Mouse (Mus musculus) ES-E14 (cell line): Measurements from ENCODE around the gene Masp2. TPM values are rescaled to one million over a fixed set of nuclear protein-coding genes. Genes with fewer than 3 reads are reported as not detected.

Experiments used
- DNase-seq: peaks from one replicate; pipeline ENCODE4 v3.0.0-alpha.2; 2013; ENCODE audit warnings: low read depth, low spot score
- H3K27ac ChIP-seq: 2 replicates; pipeline ENCODE4 v1.5.1; 2012; ENCODE audit warnings: low read depth, mild to moderate bottlenecking, low read length, moderate library complexity, mixed read lengths; ENCODE audit not compliant: poor library complexity, insufficient read depth, severe bottlenecking
- H3K36me3 ChIP-seq: 2 replicates; pipeline ENCODE4 v1.6.1; 2012; ENCODE audit warnings: mild to moderate bottlenecking, low read length, moderate library complexity, mixed read lengths; ENCODE audit not compliant: control insufficient read depth, poor library complexity, insufficient read depth, severe bottlenecking
- H3K4me1 ChIP-seq, 2 experiments: fragments of 150-350 bp in 1 of 2; sonication (generic) in 1 of 2; 2 replicates each; pipeline ENCODE4 v1.6.1; 2012; ENCODE audit warnings: low read length in 2 of 2, mild to moderate bottlenecking in 1 of 2, mixed read lengths in 1 of 2; ENCODE audit not compliant: control insufficient read depth in 2 of 2, insufficient read depth in 2 of 2, poor library complexity in 1 of 2
- H3K4me3 ChIP-seq, 2 experiments: fragments of 150-350 bp in 1 of 2; sonication (generic) in 1 of 2; 2 replicates each; pipeline ENCODE4 v1.5.1; 2012; ENCODE audit warnings: low read length in 2 of 2, low read depth in 1 of 2, mild to moderate bottlenecking in 1 of 2, mixed read lengths in 1 of 2; ENCODE audit not compliant: insufficient read depth in 1 of 2, poor library complexity in 1 of 2, severe bottlenecking in 1 of 2
- H3K9ac ChIP-seq: 2 replicates; pipeline ENCODE4 v1.6.1; 2012; ENCODE audit warnings: low read depth, mild to moderate bottlenecking, low read length, mixed read lengths; ENCODE audit not compliant: poor library complexity, insufficient read depth, severe bottlenecking
- H3K9me3 ChIP-seq: fragments of 150-350 bp; sonication (generic); 2 replicates; pipeline ENCODE4 v1.6.1; 2012; ENCODE audit warnings: low read depth, mild to moderate bottlenecking, low read length; ENCODE audit not compliant: control insufficient read depth, insufficient read depth
- CHD2 ChIP-seq: IDR thresholded peaks from 2 replicates; pipeline ENCODE4 v1.6.1; 2014; ENCODE audit warnings: mild to moderate bottlenecking, low read depth, low read length, inconsistent platforms
- HCFC1 ChIP-seq: IDR thresholded peaks from 2 replicates; pipeline ENCODE4 v1.6.1; 2012; ENCODE audit warnings: low read length, inconsistent platforms, borderline replicate concordance; ENCODE audit not compliant: insufficient read depth
- MAFK ChIP-seq: IDR thresholded peaks from 2 replicates; pipeline ENCODE4 v1.6.1; 2014; ENCODE audit warnings: mild to moderate bottlenecking, low read depth, low read length, inconsistent platforms; ENCODE audit not compliant: insufficient read depth
- ZC3H11A ChIP-seq: IDR thresholded peaks from 2 replicates; pipeline ENCODE4 v1.6.1; 2012; ENCODE audit warnings: low read depth, mild to moderate bottlenecking, inconsistent platforms, low read length, borderline replicate concordance
- ZNF384 ChIP-seq: IDR thresholded peaks from 2 replicates; pipeline ENCODE4 v1.6.1; 2012; ENCODE audit warnings: low read depth, low read length, inconsistent platforms
- in situ Hi-C, 2 experiments: fragments of 600-800 bp; cut with MboI; formaldehyde crosslinking; loops; one replicate each; pipeline ENCODE4 v1.15.1; 2025; ENCODE audit warnings: low sequenced_read_pairs in 2 of 2, inconsistent platforms in 1 of 2; ENCODE audit not compliant: unreplicated experiment in 2 of 2
- total RNA-seq: library from RNA; depleted of rRNA; stranded (reverse); fragments of 300-350 nt; gene quantifications from 2 replicates; pipeline ENCODE4 v1.2.3, GENCODE M21; 2012

Masp2 gene
- total RNA-seq, 1 experiment, result 3.7 TPM

- Histone ChIP-seq H3K4me1 (no peaks in the 10 kb centered on the region), H3K9me3 (no peaks in the 10 kb centered on the region), H3K36me3 (peaks cover 56% of the 10 kb centered on the region), H3K27ac (no peak overlapping the region), H3K4me3 (no peak overlapping the region), H3K9ac (no peak overlapping the region)
- in situ Hi-C loops, result no loop called here
- DNase-seq, result no peak
- TF ChIP-seq ZNF384 (no peak), MAFK (no peak), HCFC1 (no peak), ZC3H11A (no peak), CHD2 (no peak)
Observed at GRCm38 (mm10) chr4:148581422-148581821, 20.9 kb upstream of the Masp2 start.

GRCm38 (mm10) chr4:148583257-148583656, 19.1 kb upstream of the Masp2 start:
- peaks cover 0 to 5% of the 10 kb centered on the region in 2 experiments; a peak in 1 of 4 replicates for H3K4me1 ChIP-seq
- H3K36me3 ChIP-seq, result peaks cover 43% of the 10 kb centered on the region
- no peaks in the 10 kb centered on the region for H3K9me3 ChIP-seq
- no peak for DNase-seq
- no peak overlapping the region for H3K4me3 ChIP-seq
- no peak overlapping the region for H3K9ac ChIP-seq
- H3K27ac ChIP-seq, result no peak overlapping the region
- in situ Hi-C loops, result no loop called here
- TF ChIP-seq ZNF384 (no peak), CHD2 (no peak), ZC3H11A (no peak), HCFC1 (no peak), MAFK (no peak)

- no peak overlapping the region for H3K27ac ChIP-seq
- TF ChIP-seq ZNF384 (no peak), HCFC1 (no peak), CHD2 (no peak), MAFK (no peak), ZC3H11A (no peak)
- in situ Hi-C loops, result no loop called here
- H3K4me1 ChIP-seq, result peaks cover 0 to 10% of the 10 kb centered on the region in 2 experiments; a peak in 1 of 4 replicates
- H3K4me3 ChIP-seq, result no peak overlapping the region
- H3K9me3 ChIP-seq, result no peaks in the 10 kb centered on the region
- H3K9ac ChIP-seq, result no peak overlapping the region
- H3K36me3 ChIP-seq, result peaks cover 12% of the 10 kb centered on the region
- DNase-seq, result no peak
Observed at GRCm38 (mm10) chr4:148586648-148587047, 15.7 kb upstream of the Masp2 start.

GRCm38 (mm10) chr4:148588793-148589192, 13.6 kb upstream of the Masp2 start:
- H3K9me3 ChIP-seq, result no peaks in the 10 kb centered on the region
- no peak overlapping the region for H3K4me3 ChIP-seq
- H3K9ac ChIP-seq, result no peak overlapping the region
- in situ Hi-C loops, result no loop called here
- peaks cover 0 to 17% of the 10 kb centered on the region in 2 experiments; a peak in 1 of 4 replicates for H3K4me1 ChIP-seq
- TF ChIP-seq CHD2, result no peak
- TF ChIP-seq HCFC1, result no peak
- TF ChIP-seq ZC3H11A, result no peak
- TF ChIP-seq ZNF384, result no peak
- no peak for TF ChIP-seq MAFK
- no peak overlapping the region for H3K27ac ChIP-seq
- no peak for DNase-seq
- peaks cover 14% of the 10 kb centered on the region for H3K36me3 ChIP-seq

GRCm38 (mm10) chr4:148589565-148589964, 12.8 kb upstream of the Masp2 start:
- peaks cover 0 to 17% of the 10 kb centered on the region in 2 experiments; a peak in 1 of 4 replicates for H3K4me1 ChIP-seq
- no peak for DNase-seq
- in situ Hi-C loops, result no loop called here
- H3K4me3 ChIP-seq, result no peak overlapping the region
- no peaks in the 10 kb centered on the region for H3K9me3 ChIP-seq
- H3K36me3 ChIP-seq, result peaks cover 21% of the 10 kb centered on the region
- H3K9ac ChIP-seq, result 0 out of 2 replicates have a peak overlapping the region, but pooled peaks have one; percentile 34
- H3K27ac ChIP-seq, result no peak overlapping the region
- no peak for TF ChIP-seq CHD2
- TF ChIP-seq HCFC1, result no peak
